Mouse (Mus musculus) left cerebral cortex, postnatal 10 days (tissue): ENCODE results near the gene Nit1. TPM values are rescaled to one million over a fixed set of nuclear protein-coding genes. Genes with fewer than 3 reads are reported as not detected.
A peak's percentile ranks its signal among the peaks of the same experiment; 100 is the strongest.
"Not testable (repeated sequence)": the region's sequence is repeated elsewhere in the genome, so short reads cannot be mapped to it uniquely, and the experiment has no call there.

Experiments
- DNase-seq, 2 experiments: peaks; one replicate each; pipeline ENCODE4 v3.0.0; 2021 to 2022; ENCODE audit warnings: low spot score in 2 of 2, mixed read lengths in 1 of 2; ENCODE audit errors: extremely low spot score in 1 of 2
- intact Hi-C: fragments of 180-260 bp; cut with DNase I; formaldehyde crosslinking; loops from one replicate; pipeline ENCODE4 v1.15.1; 2025
- total RNA-seq, 2 experiments: library from RNA; stranded (reverse); gene quantifications; 2 replicates each; pipeline ENCODE4 v1.2.3; 2021

Nit1 gene
- total RNA-seq, 2 experiments from 2014 or later, result 38.5 to 41.0 TPM

DNA sequence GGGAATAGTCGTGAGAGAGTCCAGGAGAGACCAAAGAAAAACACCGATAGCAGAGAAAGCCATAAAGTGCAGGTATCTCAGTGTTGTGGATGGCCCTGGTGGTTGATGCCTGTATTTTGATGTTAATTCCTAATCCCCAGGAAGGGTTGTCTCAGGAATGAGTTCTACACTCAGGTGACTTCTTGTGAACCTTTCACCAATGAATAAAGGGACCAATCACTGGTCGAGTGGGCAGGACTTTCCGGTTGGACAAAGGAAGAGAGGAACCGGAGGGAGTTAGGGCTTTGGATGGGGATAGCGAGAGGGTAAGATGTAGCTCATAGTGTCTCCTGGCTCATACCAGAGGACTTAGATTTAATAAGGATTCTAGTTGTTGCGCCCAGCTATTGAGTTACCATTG lies 25.7 kb downstream of the Nit1 start:
- no peak for DNase-seq
- intact Hi-C loops, result loop anchor here (5.0 kb wide), 1 partner anchor 38 kb away; no protein-coding TSS in a partner anchor

DNA sequence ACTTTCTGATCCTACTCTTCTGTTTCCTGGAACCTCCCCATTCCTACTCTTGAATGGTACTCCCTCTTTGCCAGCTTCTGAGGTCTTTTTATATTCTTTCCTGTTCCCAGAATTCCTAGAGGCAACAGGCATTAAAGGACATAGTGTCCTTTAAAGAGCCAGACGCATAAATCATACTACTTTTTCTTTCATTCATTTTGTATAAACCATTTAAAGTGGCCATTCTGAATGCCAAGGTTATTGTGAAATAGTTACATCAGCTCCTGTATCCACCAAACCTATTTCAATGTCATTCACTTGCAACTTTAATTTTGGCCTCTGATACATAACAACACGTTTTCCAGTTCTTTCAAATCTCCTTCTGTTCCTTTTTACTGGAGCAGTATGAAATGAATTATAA lies 36.1 kb downstream of the Nit1 start:
- intact Hi-C loops, result no loop called here
- no peak for DNase-seq

DNA sequence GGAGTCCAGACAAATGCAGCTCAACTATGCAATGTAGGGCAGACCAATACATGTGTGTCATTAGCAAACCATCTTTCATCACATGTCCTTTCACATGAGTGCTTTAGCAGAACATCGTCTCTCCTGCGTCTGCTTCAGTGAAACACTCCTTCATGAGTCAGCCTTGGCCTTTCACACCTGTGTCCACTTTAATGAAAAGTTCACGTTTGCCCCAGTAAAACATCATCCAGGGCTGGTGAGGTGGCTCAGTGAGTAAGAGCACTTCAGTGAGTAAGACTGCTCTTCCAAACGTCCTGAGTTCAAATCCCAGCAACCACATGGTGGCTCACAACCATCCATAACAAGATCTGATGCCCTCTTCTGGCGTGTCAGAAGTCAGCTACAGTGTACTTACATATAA lies 39.3 kb downstream of the Nit1 start:
- DNase-seq, intact Hi-C loops: not testable (repeated sequence)

DNA sequence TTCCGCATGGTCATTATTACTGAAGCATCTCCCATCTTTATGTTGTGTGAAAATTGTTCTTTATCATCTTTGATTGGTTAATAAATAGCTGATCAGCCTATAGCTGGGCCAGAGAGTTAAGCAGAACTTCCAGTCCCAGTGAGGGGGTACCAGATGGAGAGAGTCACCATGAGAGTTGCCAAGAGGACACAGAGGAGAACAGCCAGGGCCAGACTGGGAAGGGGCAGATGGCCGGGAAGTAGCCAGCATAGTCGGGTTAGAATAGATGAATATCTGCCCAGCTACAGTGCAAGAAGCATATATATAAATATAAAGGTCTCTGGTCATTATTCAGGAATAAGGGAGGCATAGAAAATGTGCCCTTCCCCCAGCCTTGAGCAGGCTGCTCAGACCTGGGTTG lies 47.2 kb downstream of the Nit1 start:
- intact Hi-C loops, result no loop called here
- DNase-seq, result no peak

DNA sequence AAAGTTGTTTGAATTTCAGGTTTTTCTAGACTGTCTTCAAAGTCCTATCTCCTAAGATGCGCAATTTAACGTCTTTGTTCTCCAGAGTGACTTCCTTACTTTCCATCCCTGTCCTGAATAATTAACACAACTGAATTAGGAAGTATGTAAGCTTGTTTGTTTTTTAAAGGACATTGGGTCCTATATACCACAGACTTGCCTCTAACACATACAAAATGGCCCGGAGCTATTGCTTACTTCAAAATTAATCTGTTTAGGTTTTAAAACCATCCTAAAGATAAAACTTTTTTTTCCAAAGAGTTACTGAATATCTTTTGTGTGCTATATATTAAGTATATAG lies 50.4 kb downstream of the Nit1 start:
- DNase-seq, result no peak
- intact Hi-C loops, result loop anchor here (2.0 kb wide), 1 partner anchor 34 kb away; the partner anchor contains the start of gene Dedd

DNA sequence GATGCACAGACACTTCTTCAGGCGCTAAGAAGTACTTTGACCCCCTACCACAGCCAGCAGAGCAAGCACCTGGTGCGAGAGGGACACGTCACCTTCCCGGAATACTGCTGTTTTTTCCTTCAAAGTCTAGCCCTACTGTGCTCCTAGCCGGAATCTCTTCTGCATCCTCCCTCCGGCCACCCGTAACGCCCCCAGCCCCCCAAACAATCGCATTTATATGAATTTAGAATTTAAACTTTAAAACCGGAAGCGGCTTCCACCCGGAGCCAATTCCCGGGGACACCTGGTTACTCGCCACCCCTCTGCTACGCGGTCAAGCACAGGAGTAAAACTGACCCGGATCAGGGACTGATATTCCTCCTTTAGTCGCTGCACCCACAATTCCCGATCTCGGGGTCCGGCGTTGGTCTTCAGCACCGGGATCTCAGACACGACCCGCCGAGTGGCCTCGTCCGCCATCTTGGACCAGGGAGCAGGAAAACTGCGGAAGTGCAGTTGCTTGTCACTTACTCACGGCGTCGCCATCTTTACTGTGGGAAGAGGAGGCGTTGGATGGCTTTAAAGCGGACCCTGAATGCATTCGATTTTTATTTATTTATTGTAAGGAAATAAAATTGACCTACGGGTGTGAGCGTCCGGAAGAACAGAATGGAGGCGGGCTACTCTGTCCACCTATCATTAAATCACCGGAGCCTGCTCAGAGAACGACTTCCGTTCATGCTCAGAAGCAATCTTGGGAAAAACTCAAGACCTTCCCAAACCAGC lies 51.0 kb downstream of the Nit1 start, which contains the start of gene Ufc1:
Gene Ufc1 (minus strand): TSS at position 727 of the 765 bp plus-strand sequence.
- DNase-seq, result peak; percentile 78 to 87
- intact Hi-C loops, result loop anchor here (2.0 kb wide), 1 partner anchor 34 kb away; the partner anchor contains the start of gene Dedd

DNA sequence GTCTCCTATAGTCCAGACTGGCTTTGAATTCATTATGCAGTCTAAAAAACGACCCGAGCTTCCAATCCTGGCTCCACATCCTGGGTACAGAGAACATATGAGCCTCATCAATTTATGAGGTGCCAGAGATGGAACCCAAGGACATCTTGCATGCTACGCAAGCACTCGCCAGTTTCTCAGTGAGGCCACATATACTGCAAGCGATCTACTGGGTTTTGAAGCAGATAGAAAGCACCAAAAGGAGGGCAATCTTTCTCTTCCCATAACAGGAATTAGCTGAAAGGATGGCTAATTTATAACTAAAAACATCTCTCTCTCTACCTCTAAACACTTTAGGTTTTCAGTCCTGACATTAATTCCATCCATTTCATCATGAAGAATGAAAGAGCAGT lies 51.5 kb downstream of the Nit1 start:
- DNase-seq, result no peak
- intact Hi-C loops, result loop anchor here (2.0 kb wide), 1 partner anchor 35 kb away; the partner anchor contains the start of gene Dedd

DNA sequence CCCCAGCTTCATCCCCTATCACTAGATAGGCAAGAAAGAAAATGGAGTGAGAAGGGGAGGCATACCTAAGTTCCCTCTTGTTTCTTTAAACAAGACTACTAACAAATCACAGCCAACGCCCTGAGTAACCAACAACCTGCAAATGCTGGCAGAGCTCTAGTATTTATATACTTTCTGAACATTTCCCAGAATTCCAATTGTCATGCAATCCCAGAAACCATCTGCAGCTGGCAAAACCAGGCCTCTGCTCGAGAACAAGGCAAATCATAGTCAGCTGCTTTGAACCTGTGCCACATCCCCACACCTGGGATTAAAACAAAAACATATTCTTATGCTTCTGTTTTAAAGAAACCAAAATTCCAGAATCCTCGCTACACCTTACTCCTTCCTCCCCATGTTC lies 52.1 kb downstream of the Nit1 start:
- intact Hi-C loops, result no loop called here
- DNase-seq, result no peak

DNA sequence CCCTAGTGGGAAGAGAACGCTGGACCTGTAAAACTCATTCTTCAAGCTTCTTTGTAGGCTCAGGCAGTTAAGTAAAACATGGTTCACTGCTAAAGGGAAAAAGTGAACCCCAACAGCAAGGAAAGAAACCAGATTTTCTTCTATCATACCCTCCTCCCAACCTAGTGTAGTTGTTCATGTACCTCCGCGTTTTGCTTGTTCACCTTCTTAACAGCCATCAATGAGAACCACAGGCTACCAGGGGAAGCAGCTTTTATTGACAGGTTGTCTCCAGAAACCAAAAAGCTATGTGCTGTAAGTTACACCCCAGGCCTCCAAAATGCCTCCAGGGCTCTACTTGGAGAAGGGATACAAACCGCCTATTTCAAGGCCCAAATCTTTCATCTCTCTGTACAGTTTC lies 57.1 kb downstream of the Nit1 start:
- intact Hi-C loops, result no loop called here
- DNase-seq, result no peak

Other genes starting within 250 kb of the Nit1 start
- under 1 TPM; 0.34 to 0.69 TPM for gene Cfap126, start 231.7 kb downstream of the Nit1 start, total RNA-seq
- gene Sdhc, start 195.0 kb downstream of the Nit1 start, total RNA-seq, result 100 to 1,000 TPM; 200 to 210 TPM
- gene Mpz, start 194.9 kb downstream of the Nit1 start, total RNA-seq, result not detected
- 10 to 100 TPM; 28.0 to 42.2 TPM for gene Pcp4l1, start 149.4 kb downstream of the Nit1 start, total RNA-seq
- not detected for gene Nr1i3, start 131.7 kb downstream of the Nit1 start, total RNA-seq
- 10 to 100 TPM; 71.4 to 71.6 TPM for gene Tomm40l, start 123.1 kb downstream of the Nit1 start, total RNA-seq
- 1 to 10 TPM; 2.5 to 3.9 TPM for gene Apoa2, start 120.6 kb downstream of the Nit1 start, total RNA-seq
- 10 to 100 TPM; 11.9 to 13.4 TPM for gene Fcer1g, start 111.3 kb downstream of the Nit1 start, total RNA-seq
- gene Adamts4, start 95.2 kb downstream of the Nit1 start, total RNA-seq, result 1 to 10 TPM; 4.6 to 7.2 TPM
- 100 to 1,000 TPM; 243 to 255 TPM for gene Ndufs2, start 94.3 kb downstream of the Nit1 start, total RNA-seq
- gene B4galt3, start 75.3 kb downstream of the Nit1 start, total RNA-seq, result 10 to 100 TPM; 59.7 to 64.1 TPM
- gene Ppox, start 64.5 kb downstream of the Nit1 start, total RNA-seq, result 10 to 100 TPM; 20.4 to 21.8 TPM
- 10 to 100 TPM; 51.5 to 53.4 TPM for gene Usp21, start 57.7 kb downstream of the Nit1 start, total RNA-seq
- gene Ufc1, start 50.6 kb downstream of the Nit1 start, total RNA-seq, result 100 to 1,000 TPM; 110 to 114 TPM
- gene Dedd, start 16.5 kb downstream of the Nit1 start, total RNA-seq, result 10 to 100 TPM; 34.6 to 37.8 TPM
- gene Pfdn2, start within 50 bp of the Nit1 start, total RNA-seq, result 100 to 1,000 TPM in 1 of 2 experiments, 10 to 100 TPM in 1; 93.9 to 107 TPM
- gene Klhdc9, start 15.2 kb upstream of the Nit1 start, total RNA-seq, result 1 to 10 TPM; 7.1 to 7.8 TPM
- 1 to 10 TPM; 1.4 TPM for gene Nectin4, start 24.5 kb upstream of the Nit1 start, total RNA-seq
- gene Arhgap30, start 43.3 kb upstream of the Nit1 start, total RNA-seq, result 1 to 10 TPM; 2.0 to 2.1 TPM
- 100 to 1,000 TPM; 110 to 119 TPM for gene Usf1, start 65.7 kb upstream of the Nit1 start, total RNA-seq
- gene Tstd1, start 73.2 kb upstream of the Nit1 start, total RNA-seq, result 1 to 10 TPM; 1.5 to 2.6 TPM
- gene F11r, start 91.9 kb upstream of the Nit1 start, total RNA-seq, result 1 to 10 TPM; 6.3 to 9.0 TPM
- gene Alyref2, start 157.8 kb upstream of the Nit1 start, total RNA-seq, result 1 to 10 TPM; 4.6 to 5.5 TPM
- gene Itln1, start 189.6 kb upstream of the Nit1 start, total RNA-seq, result not detected
- not detected for gene Cd244a, start 213.5 kb upstream of the Nit1 start, total RNA-seq